Mouse (Mus musculus): ENCODE data around the gene Kpna4. TPM values are rescaled to one million over a fixed set of nuclear protein-coding genes. Genes with fewer than 3 reads are reported as not detected.

Kpna4 gene
- polyA plus RNA-seq, 1 experiment from 2014 or later = 46.0 TPM

DNA sequence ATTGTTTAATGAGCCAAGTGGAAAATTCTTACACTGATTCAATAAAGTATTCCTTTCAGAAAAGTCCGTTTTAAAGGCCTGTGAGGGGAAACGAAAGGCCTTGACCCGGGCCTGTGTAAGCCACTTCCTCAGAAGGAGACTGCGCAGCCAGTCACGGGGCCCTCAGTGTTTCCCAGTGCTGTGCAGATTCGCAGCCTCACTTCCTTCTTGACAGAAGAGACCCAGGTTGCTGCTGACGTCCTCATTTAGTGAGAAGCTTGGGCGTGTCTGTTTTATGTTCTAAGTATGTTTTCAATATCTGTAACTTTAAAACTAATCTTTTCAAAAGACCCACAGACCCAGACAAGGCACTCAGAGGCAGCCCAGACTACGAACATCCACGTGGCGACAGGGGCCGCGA is 29.6 kb upstream of the Kpna4 start:
- no peaks in the 10 kb centered on the region for H3K4me1 ChIP-seq (ENCODE audit: control insufficient read depth, insufficient read depth, low read length)
- H3K4me3 ChIP-seq (ENCODE audit: low read depth, low read length) = no peak overlapping the region
- no peak overlapping the region for H3K27ac ChIP-seq (ENCODE audit: low read depth, low read length)
- H3K27me3 ChIP-seq (ENCODE audit: control insufficient read depth, insufficient read depth, low read length) = no peaks in the 10 kb centered on the region
- no peaks in the 10 kb centered on the region for H3K9me3 ChIP-seq (ENCODE audit: control insufficient read depth, low read length)
- no peak overlapping the region for H3K4me2 ChIP-seq (ENCODE audit: low read depth)
- H3K9ac ChIP-seq (ENCODE audit: low read length) = no peak overlapping the region
- no peaks in the 10 kb centered on the region for H3K36me3 ChIP-seq (ENCODE audit: control insufficient read depth, insufficient read depth, low read length)
- 83% methylated on average over 13 of the region's 13 CpGs for WGBS
- no peak for DNase-seq (ENCODE audit: low spot score)
- no peak for ATAC-seq (ENCODE audit: insufficient read depth, low FRiP score, low TSS enrichment)

- Histone ChIP-seq H3K9ac (ENCODE audit: low read length) (no peak overlapping the region), H3K27ac (ENCODE audit: low read depth, low read length) (no peak overlapping the region), H3K4me1 (ENCODE audit: control insufficient read depth, insufficient read depth, low read length) (no peaks in the 10 kb centered on the region), H3K36me3 (ENCODE audit: control insufficient read depth, insufficient read depth, low read length) (no peaks in the 10 kb centered on the region), H3K27me3 (ENCODE audit: control insufficient read depth, insufficient read depth, low read length) (no peaks in the 10 kb centered on the region), H3K4me2 (ENCODE audit: low read depth) (no peak overlapping the region), H3K4me3 (ENCODE audit: low read depth, low read length) (no peak overlapping the region), H3K9me3 (ENCODE audit: control insufficient read depth, low read length) (no peaks in the 10 kb centered on the region)
- WGBS = 83% methylated on average over 2 of the region's 2 CpGs
- no peak for DNase-seq (ENCODE audit: low spot score)
- ATAC-seq (ENCODE audit: insufficient read depth, low FRiP score, low TSS enrichment) = no peak
Measured at GRCm38 (mm10) chr3:69154691-69155090, 27.8 kb upstream of the Kpna4 start.

DNA sequence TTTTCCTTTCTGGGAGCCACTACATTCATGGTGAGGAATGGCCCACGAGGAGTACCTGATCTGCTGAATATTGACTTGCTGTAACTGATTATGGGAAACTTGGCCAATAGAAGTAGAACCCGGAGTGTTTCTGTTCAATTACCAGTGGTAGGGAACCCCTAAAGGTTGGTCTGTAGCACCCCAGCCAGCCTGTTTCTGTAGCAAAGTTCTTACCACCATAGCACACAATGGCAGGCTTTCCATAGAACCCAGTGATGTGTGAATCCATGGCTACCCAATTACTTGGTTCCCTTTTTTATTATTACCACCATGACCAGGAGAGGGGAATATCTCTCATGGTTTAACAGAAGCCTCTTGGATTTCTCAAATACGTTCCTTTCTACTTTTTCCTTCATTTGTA is 24.0 kb upstream of the Kpna4 start:
- ATAC-seq (ENCODE audit: insufficient read depth, low FRiP score, low TSS enrichment) = no peak
- no peak for DNase-seq (ENCODE audit: low spot score)
- H3K4me2 ChIP-seq (ENCODE audit: low read depth) = no peak overlapping the region
- no peak overlapping the region for H3K4me3 ChIP-seq (ENCODE audit: low read depth, low read length)
- H3K27ac ChIP-seq (ENCODE audit: low read depth, low read length) = no peak overlapping the region
- WGBS = 91% methylated on average over 3 of the region's 3 CpGs
- H3K36me3 ChIP-seq (ENCODE audit: control insufficient read depth, insufficient read depth, low read length) = no peaks in the 10 kb centered on the region
- no peaks in the 10 kb centered on the region for H3K9me3 ChIP-seq (ENCODE audit: control insufficient read depth, low read length)
- H3K9ac ChIP-seq (ENCODE audit: low read length) = no peak overlapping the region
- H3K27me3 ChIP-seq (ENCODE audit: control insufficient read depth, insufficient read depth, low read length) = no peaks in the 10 kb centered on the region
- H3K4me1 ChIP-seq (ENCODE audit: control insufficient read depth, insufficient read depth, low read length) = no peaks in the 10 kb centered on the region

DNA sequence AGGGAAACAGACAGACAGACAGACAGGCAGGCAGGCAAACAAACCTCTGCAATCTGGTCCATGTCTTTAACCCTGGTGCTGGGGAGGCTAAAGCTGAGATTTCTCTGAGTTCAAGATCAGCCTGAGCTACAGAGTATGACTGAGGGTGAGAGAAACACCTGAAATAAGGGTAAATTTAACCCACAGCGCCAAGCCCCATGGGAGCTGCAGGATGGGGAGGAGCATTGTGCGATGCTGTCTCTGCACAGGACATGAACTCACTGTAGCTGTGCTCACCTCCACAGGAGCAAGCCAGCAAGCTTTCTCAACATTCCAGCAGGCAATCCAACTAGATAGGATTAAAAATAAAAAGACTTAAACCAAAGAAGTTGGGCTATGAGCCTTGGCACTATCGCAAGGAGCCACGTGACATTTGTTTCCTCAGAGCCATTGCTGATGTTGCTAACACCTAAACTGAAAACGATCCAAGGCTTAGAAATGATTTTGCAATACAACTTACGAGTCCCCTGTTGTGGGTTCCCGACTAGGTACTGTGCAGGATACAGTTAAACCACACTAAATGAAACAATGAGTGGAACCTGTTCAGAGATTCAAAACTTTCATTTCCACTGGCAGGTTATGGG is 15.6 kb upstream of the Kpna4 start:
- WGBS = 91% methylated on average over 7 of the region's 7 CpGs
- H3K4me1 ChIP-seq (ENCODE audit: control insufficient read depth, insufficient read depth, low read length) = no peaks in the 10 kb centered on the region
- H3K36me3 ChIP-seq (ENCODE audit: control insufficient read depth, insufficient read depth, low read length) = no peaks in the 10 kb centered on the region
- H3K27me3 ChIP-seq (ENCODE audit: control insufficient read depth, insufficient read depth, low read length) = no peaks in the 10 kb centered on the region
- H3K9ac ChIP-seq (ENCODE audit: low read length) = no peak overlapping the region
- no peak for ATAC-seq (ENCODE audit: insufficient read depth, low FRiP score, low TSS enrichment)
- H3K4me3 ChIP-seq (ENCODE audit: low read depth, low read length) = no peak overlapping the region
- H3K4me2 ChIP-seq (ENCODE audit: low read depth) = no peak overlapping the region
- H3K9me3 ChIP-seq (ENCODE audit: control insufficient read depth, low read length) = peaks cover 3% of the 10 kb centered on the region; the same call in 1 of the 2 replicates
- H3K27ac ChIP-seq (ENCODE audit: low read depth, low read length) = no peak overlapping the region
- no peak for DNase-seq (ENCODE audit: low spot score)

DNA sequence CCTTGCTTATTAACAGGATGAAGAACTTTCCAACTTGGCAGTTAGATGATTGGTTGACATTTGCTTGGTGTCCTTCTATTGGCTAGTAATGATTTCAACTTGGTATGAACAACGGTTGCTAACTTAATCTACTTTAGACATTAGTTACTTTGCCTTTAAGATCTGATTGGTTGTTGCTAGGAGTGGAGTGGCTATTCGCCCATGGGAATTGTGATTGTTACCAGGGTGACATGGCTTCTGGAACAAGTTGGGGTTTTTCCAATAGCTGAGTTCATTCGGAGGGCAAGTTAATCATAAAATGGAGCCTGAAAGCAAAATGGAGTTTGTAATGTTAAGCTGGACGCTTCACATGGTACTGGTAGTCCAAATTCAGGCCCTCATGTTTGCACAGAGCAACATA is 13.9 kb upstream of the Kpna4 start:
- DNase-seq (ENCODE audit: low spot score) = no peak
- no peak overlapping the region for H3K27ac ChIP-seq (ENCODE audit: low read depth, low read length)
- 85% methylated on average over 4 of the region's 4 CpGs for WGBS
- H3K27me3 ChIP-seq (ENCODE audit: control insufficient read depth, insufficient read depth, low read length) = no peaks in the 10 kb centered on the region
- H3K36me3 ChIP-seq (ENCODE audit: control insufficient read depth, insufficient read depth, low read length) = no peaks in the 10 kb centered on the region
- no peak overlapping the region for H3K4me2 ChIP-seq (ENCODE audit: low read depth)
- peaks cover 3% of the 10 kb centered on the region; the same call in 1 of the 2 replicates for H3K9me3 ChIP-seq (ENCODE audit: control insufficient read depth, low read length)
- H3K4me1 ChIP-seq (ENCODE audit: control insufficient read depth, insufficient read depth, low read length) = no peaks in the 10 kb centered on the region
- ATAC-seq (ENCODE audit: insufficient read depth, low FRiP score, low TSS enrichment) = no peak
- H3K9ac ChIP-seq (ENCODE audit: low read length) = no peak overlapping the region
- H3K4me3 ChIP-seq (ENCODE audit: low read depth, low read length) = no peak overlapping the region

DNA sequence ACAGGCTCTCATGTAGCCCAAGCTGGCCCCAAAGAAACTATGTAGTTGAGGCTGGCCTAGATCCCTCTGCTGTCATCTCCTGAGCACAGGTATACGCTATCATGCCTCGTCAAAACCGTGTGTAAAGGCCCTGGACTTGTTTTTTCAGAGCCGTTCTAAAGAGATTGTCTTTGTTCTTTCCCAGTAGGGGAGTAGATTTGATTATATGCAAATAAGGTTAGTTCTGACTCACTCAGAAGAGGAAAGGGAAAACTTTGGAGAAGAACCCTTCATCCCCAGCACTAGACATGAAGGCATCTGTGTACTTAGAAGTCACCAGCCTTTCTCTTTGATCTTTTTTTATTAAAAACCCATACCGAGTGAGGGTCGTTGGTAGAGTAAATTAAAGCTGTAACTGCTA is 9.1 kb upstream of the Kpna4 start:
- Histone ChIP-seq H3K27ac (ENCODE audit: low read depth, low read length) (no peak overlapping the region), H3K27me3 (ENCODE audit: control insufficient read depth, insufficient read depth, low read length) (no peaks in the 10 kb centered on the region), H3K36me3 (ENCODE audit: control insufficient read depth, insufficient read depth, low read length) (no peaks in the 10 kb centered on the region), H3K9ac (ENCODE audit: low read length) (no peak overlapping the region), H3K4me1 (ENCODE audit: control insufficient read depth, insufficient read depth, low read length) (no peaks in the 10 kb centered on the region), H3K9me3 (ENCODE audit: control insufficient read depth, low read length) (no peaks in the 10 kb centered on the region), H3K4me3 (ENCODE audit: low read depth, low read length) (no peak overlapping the region), H3K4me2 (ENCODE audit: low read depth) (no peak overlapping the region)
- no peak for DNase-seq (ENCODE audit: low spot score)
- WGBS = 76% methylated on average over 6 of the region's 6 CpGs
- no peak for ATAC-seq (ENCODE audit: insufficient read depth, low FRiP score, low TSS enrichment)

DNA sequence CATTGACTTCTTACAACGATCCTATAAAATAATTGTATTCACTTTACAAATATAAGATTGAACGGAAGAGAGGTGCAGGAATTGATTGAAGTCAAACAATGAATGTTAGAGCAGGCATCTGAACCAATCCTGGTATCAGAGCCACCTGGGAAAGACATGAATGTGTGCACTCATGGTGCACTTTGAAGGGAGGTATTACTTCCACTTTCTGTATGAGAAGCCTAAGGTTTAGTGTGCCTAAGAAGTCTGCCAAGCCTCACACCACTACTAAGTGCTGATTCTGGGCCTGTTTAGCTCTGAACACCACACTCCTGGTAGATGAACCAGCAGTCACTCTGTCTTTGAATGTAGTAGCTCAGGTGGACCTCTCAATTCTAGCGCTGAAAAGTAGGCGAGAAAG is 4.1 kb upstream of the Kpna4 start:
- Histone ChIP-seq H3K27ac (ENCODE audit: low read depth, low read length) (no peak overlapping the region), H3K27me3 (ENCODE audit: control insufficient read depth, insufficient read depth, low read length) (no peaks in the 10 kb centered on the region), H3K36me3 (ENCODE audit: control insufficient read depth, insufficient read depth, low read length) (no peaks in the 10 kb centered on the region), H3K4me2 (ENCODE audit: low read depth) (no peak overlapping the region), H3K4me3 (ENCODE audit: low read depth, low read length) (no peak overlapping the region), H3K9ac (ENCODE audit: low read length) (no peak overlapping the region), H3K4me1 (ENCODE audit: control insufficient read depth, insufficient read depth, low read length) (no peaks in the 10 kb centered on the region), H3K9me3 (ENCODE audit: control insufficient read depth, low read length) (no peaks in the 10 kb centered on the region)
- 91% methylated on average over 4 of the region's 4 CpGs for WGBS
- ATAC-seq (ENCODE audit: insufficient read depth, low FRiP score, low TSS enrichment) = no peak
- no peak for DNase-seq (ENCODE audit: low spot score)

DNA sequence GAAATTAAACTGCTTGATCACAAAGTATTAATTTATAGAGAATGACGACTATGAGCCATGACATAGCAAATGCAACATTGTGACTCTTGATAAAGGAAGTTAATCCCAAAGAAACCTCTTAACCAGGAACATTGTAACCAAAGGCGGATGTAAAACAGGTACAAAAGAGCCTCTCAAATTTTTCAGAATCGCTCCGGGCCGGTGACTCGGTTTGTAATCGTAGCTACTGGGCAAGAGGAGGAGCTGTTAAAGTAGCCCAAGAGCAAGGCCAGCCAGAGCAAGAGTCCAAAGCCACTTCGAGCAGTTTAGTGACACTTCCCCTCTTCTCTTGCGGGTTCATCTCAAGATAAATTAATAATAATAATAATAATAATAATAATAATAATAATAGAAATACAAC is 780 bp upstream of the Kpna4 start:
- DNase-seq (ENCODE audit: low spot score) (no peak), ATAC-seq (ENCODE audit: insufficient read depth, low FRiP score, low TSS enrichment) (no peak)
- Histone ChIP-seq H3K4me1 (ENCODE audit: control insufficient read depth, insufficient read depth, low read length) (peaks cover 11% of the 10 kb centered on the region; the same call in 1 of the 2 replicates), H3K27me3 (ENCODE audit: control insufficient read depth, insufficient read depth, low read length) (no peaks in the 10 kb centered on the region), H3K9ac (ENCODE audit: low read length) (no peak overlapping the region), H3K4me3 (ENCODE audit: low read depth, low read length) (peak overlapping the region; percentile 95), H3K4me2 (ENCODE audit: low read depth) (peak overlapping the region; percentile 44), H3K36me3 (ENCODE audit: control insufficient read depth, insufficient read depth, low read length) (no peaks in the 10 kb centered on the region), H3K27ac (ENCODE audit: low read depth, low read length) (no peak overlapping the region), H3K9me3 (ENCODE audit: control insufficient read depth, low read length) (no peaks in the 10 kb centered on the region)
- 5% methylated on average over 9 of the region's 9 CpGs for WGBS

GRCm38 (mm10) chr3:69127346-69127678 is 399 bp upstream of the Kpna4 start:
- Histone ChIP-seq H3K27ac (ENCODE audit: low read depth, low read length) (no peak overlapping the region), H3K4me1 (ENCODE audit: control insufficient read depth, insufficient read depth, low read length) (peaks cover 11% of the 10 kb centered on the region; the same call in 1 of the 2 replicates), H3K9ac (ENCODE audit: low read length) (no peak overlapping the region), H3K36me3 (ENCODE audit: control insufficient read depth, insufficient read depth, low read length) (no peaks in the 10 kb centered on the region), H3K27me3 (ENCODE audit: control insufficient read depth, insufficient read depth, low read length) (no peaks in the 10 kb centered on the region), H3K4me3 (ENCODE audit: low read depth, low read length) (peak overlapping the region; percentile 95), H3K4me2 (ENCODE audit: low read depth) (peak overlapping the region; percentile 44), H3K9me3 (ENCODE audit: control insufficient read depth, low read length) (no peaks in the 10 kb centered on the region)
- WGBS = 0% methylated on average over 10 of the region's 10 CpGs
- DNase-seq (ENCODE audit: low spot score) = no peak
- peak; percentile 54; the same call in 1 of the 2 replicates for ATAC-seq (ENCODE audit: insufficient read depth, low FRiP score, low TSS enrichment)

Measured in neural tube, embryonic 11.5 days (tissue).